Mouse (Mus musculus): ENCODE measurements around the gene Prss16.

DNA sequence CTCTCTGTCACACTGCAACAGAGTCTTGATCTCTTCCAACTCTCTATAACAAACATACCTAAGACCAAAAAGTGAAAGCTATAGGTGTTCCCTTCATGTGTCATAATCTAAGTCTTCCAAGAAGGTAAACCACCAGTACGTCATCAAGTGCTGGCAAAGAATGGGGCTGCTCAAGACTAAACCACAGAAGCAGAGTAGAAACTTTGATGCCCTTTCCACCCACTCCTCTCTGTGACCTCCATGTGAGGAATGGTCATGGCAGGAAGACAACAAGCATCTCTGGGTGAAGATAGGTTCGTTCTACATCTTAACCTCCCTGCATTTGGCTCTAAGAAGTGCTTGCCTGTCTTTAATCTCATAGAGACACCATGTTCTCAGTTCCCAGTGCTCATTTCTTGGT lies 25.1 kb downstream of the Prss16 start:
- TF ChIP-seq CTCF (IDR thresholded peaks at IDR 0.05; ENCODE audit: control insufficient read depth, insufficient read depth, insufficient replicate concordance, low read depth, low read length): no peak
- TF ChIP-seq POLR2A (IDR thresholded peaks at IDR 0.05; ENCODE audit: control insufficient read depth, low read depth, low read length): no peak
